Mouse (Mus musculus) spleen, adult 2 months (tissue): Measurements from ENCODE around the gene Bptf.

Experiments
- CTCF ChIP-seq: fragments of 200-500 bp; IDR thresholded peaks from 2 replicates; pipeline ENCODE4 v1.5.1; 2011; ENCODE audit warnings: mild to moderate bottlenecking, inconsistent platforms; ENCODE audit not compliant: insufficient read depth, insufficient read length, insufficient replicate concordance; ENCODE audit errors: extremely low read depth
- POLR2A ChIP-seq: fragments of 200-500 bp; IDR thresholded peaks from 2 replicates; pipeline ENCODE4 v1.6.1; 2011; ENCODE audit warnings: low read depth, low read length, inconsistent platforms

DNA sequence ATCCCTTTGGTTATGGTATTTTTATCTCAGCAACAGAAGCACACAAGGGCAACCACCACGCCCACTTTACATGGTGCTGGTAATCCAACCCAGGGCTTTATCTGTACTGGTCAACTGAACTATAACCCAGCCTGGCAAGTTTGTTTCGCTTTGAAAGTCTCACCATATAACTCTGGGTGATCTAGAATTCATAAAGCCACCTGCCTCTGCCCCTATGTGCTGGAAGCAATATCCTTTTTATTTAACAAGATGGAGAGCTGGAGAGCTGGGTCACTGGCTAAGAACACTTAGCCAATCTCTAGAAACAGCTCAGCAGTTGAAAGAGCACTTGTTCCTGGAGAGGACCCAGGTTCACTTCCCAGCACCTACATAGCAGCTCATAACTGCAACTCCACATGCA lies 144.5 kb downstream of the Bptf start:
- TF ChIP-seq CTCF (no peak), POLR2A (no peak)
